Mouse (Mus musculus): ENCODE measurements around the gene Kpna6. TPM values are rescaled to one million over a fixed set of nuclear protein-coding genes. Genes with fewer than 3 reads are reported as not detected.

The Kpna6 gene
- total and polyA plus RNA-seq, 3 experiments = 15.9 to 66.5 (median 19.6) TPM

- TF ChIP-seq TBP (IDR thresholded peaks at IDR 0.05; ENCODE audit: low read depth, low read length) (no peak), POLR2AphosphoS2 (IDR thresholded peaks at IDR 0.05; ENCODE audit: low read length) (no peak), USF2 (IDR thresholded peaks at IDR 0.05; ENCODE audit: borderline replicate concordance in 1 of 2, insufficient read depth in 1 of 2, low read depth in 1 of 2, low read length in 2 of 2) (no peak), GATA1 (IDR thresholded peaks at IDR 0.05; ENCODE audit: low read depth, low read length) (no peak), NELFE (IDR thresholded peaks at IDR 0.05; ENCODE audit: low read depth, low read length) (no peak), BHLHE40 (IDR thresholded peaks at IDR 0.05; ENCODE audit: borderline replicate concordance, low read depth, low read length) (no peak), ZKSCAN1 (IDR thresholded peaks at IDR 0.05; ENCODE audit: low read depth, low read length) (no peak), MAFK (IDR thresholded peaks at IDR 0.05; ENCODE audit: borderline replicate concordance, low read depth, low read length) (no peak), GABPA (IDR thresholded peaks at IDR 0.05; ENCODE audit: low read depth, low read length) (no peak), ETS1 (IDR thresholded peaks at IDR 0.05; ENCODE audit: low read depth, low read length) (no peak), MXI1 (IDR thresholded peaks at IDR 0.05; ENCODE audit: low read depth, low read length) (no peak), CHD1 (IDR thresholded peaks at IDR 0.05; ENCODE audit: low read depth, low read length) (no peak), UBTF (IDR thresholded peaks at IDR 0.05; ENCODE audit: borderline replicate concordance, insufficient read depth, low read depth, low read length) (no peak), TCF12 (IDR thresholded peaks at IDR 0.05; ENCODE audit: low read depth, low read length) (no peak), NRF1 (IDR thresholded peaks at IDR 0.05; ENCODE audit: insufficient read depth, low read depth, low read length, poor library complexity, severe bottlenecking) (no peak), USF1 (IDR thresholded peaks at IDR 0.05; ENCODE audit: low read depth, low read length) (no peak)
Observed at GRCm38 (mm10) chr4:129654770-129655169, 17.8 kb downstream of the Kpna6 start.

DNA sequence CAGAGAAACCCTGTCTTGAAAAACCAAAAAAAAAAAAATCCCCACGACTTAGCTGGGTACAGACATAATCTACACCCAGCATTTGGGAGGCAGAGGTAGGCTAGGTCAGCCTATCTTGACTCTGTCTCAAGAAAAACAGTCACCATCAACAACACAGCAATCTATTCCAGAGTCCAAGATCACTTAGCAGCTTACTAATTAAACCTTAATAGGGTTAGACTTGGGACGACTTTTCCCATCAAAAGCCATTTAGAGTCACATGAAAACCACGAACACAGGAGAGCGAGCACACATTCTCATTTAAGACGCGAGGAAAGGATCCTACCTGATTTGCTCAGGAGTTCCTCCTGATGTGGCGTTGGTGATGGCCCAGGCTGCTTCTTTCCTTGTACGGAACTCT lies 22.2 kb downstream of the Kpna6 start:
- Histone ChIP-seq H3K79me2 (ENCODE audit: control insufficient read depth, insufficient read depth, low read length, poor library complexity) (no peaks in the 10 kb centered on the region), H3K27me3 (ENCODE audit: control insufficient read depth in 1 of 2, insufficient read depth in 2 of 2, low read length in 2 of 2) (no peaks in the 10 kb centered on the region), H3K27ac (ENCODE audit: control insufficient read depth, low read depth, low read length) (no peak overlapping the region), H3K9me3 (replicated peaks; ENCODE audit: insufficient read depth, low read length) (no peaks in the 10 kb centered on the region), H3K9ac (ENCODE audit: control insufficient read depth, low read depth, low read length, poor library complexity, severe bottlenecking) (no peak overlapping the region), H3K4me1 (ENCODE audit: control insufficient read depth in 1 of 2, insufficient read depth in 2 of 2, low read length in 2 of 2) (no peaks in the 10 kb centered on the region), H3K36me3 (ENCODE audit: control insufficient read depth in 1 of 2, insufficient read depth in 2 of 2, low read length in 2 of 2) (peaks cover 0 to 14% of the 10 kb centered on the region in 2 experiments; a peak in 2 of 4 replicates), H3K4me3 (ENCODE audit: control insufficient read depth in 1 of 2, insufficient read depth in 1 of 2, low read depth in 2 of 2, low read length in 2 of 2) (no peak overlapping the region)
- TF ChIP-seq MAX (IDR thresholded peaks at IDR 0.05; ENCODE audit: low read length) = no peak
- DNase-seq (ENCODE audit: low read depth, low spot score) = no peak

More at GRCm38 (mm10) chr4:129654770-129655169, 17.8 kb downstream of the Kpna6 start:
- Histone ChIP-seq H3K27me3 (ENCODE audit: control insufficient read depth in 1 of 2, insufficient read depth in 2 of 2, low read length in 2 of 2) (no peaks in the 10 kb centered on the region), H3K4me3 (ENCODE audit: control insufficient read depth in 1 of 2, insufficient read depth in 1 of 2, low read depth in 2 of 2, low read length in 2 of 2) (no peak overlapping the region), H3K9ac (ENCODE audit: control insufficient read depth, low read depth, low read length, poor library complexity, severe bottlenecking) (no peak overlapping the region), H3K79me2 (ENCODE audit: control insufficient read depth, insufficient read depth, low read length, poor library complexity) (no peaks in the 10 kb centered on the region), H3K36me3 (ENCODE audit: control insufficient read depth in 1 of 2, insufficient read depth in 2 of 2, low read length in 2 of 2) (peaks cover 0 to 18% of the 10 kb centered on the region in 2 experiments; a peak in 2 of 4 replicates), H3K27ac (ENCODE audit: control insufficient read depth, low read depth, low read length) (no peak overlapping the region), H3K9me3 (replicated peaks; ENCODE audit: insufficient read depth, low read length) (no peaks in the 10 kb centered on the region), H3K4me1 (ENCODE audit: control insufficient read depth in 1 of 2, insufficient read depth in 2 of 2, low read length in 2 of 2) (no peaks in the 10 kb centered on the region)
- no peak for DNase-seq (ENCODE audit: low read depth, low spot score)

All from MEL (cell line).